Mouse (Mus musculus) intestine, embryonic 16.5 days (tissue): ENCODE measurements around the gene Trio. TPM values are rescaled to one million over a fixed set of nuclear protein-coding genes. Genes with fewer than 3 reads are reported as not detected.

Experiments used
- ATAC-seq: fragments of 200-750 bp; cut with Nextera tagmentation; 2 replicates; pipeline ENCODE4 v1.8.0; 2017; ENCODE audit warnings: moderate TSS enrichment, moderate library complexity
- H3K27ac ChIP-seq: fragments of 300-500 bp; sonication (generic); 2 replicates; pipeline ENCODE4 v1.5.1; 2014; ENCODE audit warnings: mild to moderate bottlenecking, low read length
- H3K27me3 ChIP-seq: fragments of 300-500 bp; sonication (generic); replicated peaks from 2 replicates; pipeline ENCODE4 v1.6.1; 2014; ENCODE audit warnings: low read length, control low read depth, mixed read lengths; ENCODE audit not compliant: control insufficient read depth, insufficient read depth
- H3K36me3 ChIP-seq: fragments of 300-500 bp; sonication (generic); 2 replicates; pipeline ENCODE4 v1.6.1; 2014; ENCODE audit warnings: low read length, control low read depth; ENCODE audit not compliant: control insufficient read depth, insufficient read depth
- H3K4me1 ChIP-seq: fragments of 300-500 bp; sonication (generic); 2 replicates; pipeline ENCODE4 v1.6.1; 2014; ENCODE audit warnings: low read length, control low read depth, mixed read lengths; ENCODE audit not compliant: control insufficient read depth, insufficient read depth
- H3K4me2 ChIP-seq: fragments of 300-500 bp; sonication (generic); 2 replicates; pipeline ENCODE4 v1.6.1; 2014; ENCODE audit warnings: low read depth, low read length, control low read depth
- H3K4me3 ChIP-seq: fragments of 300-500 bp; sonication (generic); 2 replicates; pipeline ENCODE4 v1.5.1; 2014; ENCODE audit warnings: mild to moderate bottlenecking, low read length
- H3K9ac ChIP-seq: fragments of 300-500 bp; sonication (generic); 2 replicates; pipeline ENCODE4 v1.6.1; 2014; ENCODE audit warnings: low read depth, low read length
- H3K9me3 ChIP-seq: fragments of 300-500 bp; sonication (generic); 2 replicates; pipeline ENCODE4 v1.6.1; 2016; ENCODE audit warnings: low read length, control low read depth; ENCODE audit not compliant: control insufficient read depth
- WGBS: fragments of 180-500 bp; shearing (Covaris S2); extraction: QIAGEN DNeasy Blood & Tissue Kit; methylation state at CpG from one replicate; pipeline ENCODE4 v1.1.7; 2014; 5-methylcytosine and 5-hydroxymethylcytosine counted together
- polyA plus RNA-seq: library from polyadenylated mRNA; unstranded; fragments of >200 nt; fragmentation: Nextera tagmentation; extraction: Ambion mirVana; gene quantifications from 2 replicates; pipeline ENCODE4 v1.2.1, GENCODE M21; 2015

Gene Trio
- polyA plus RNA-seq, 1 experiment from 2014 or later, result 13.4 TPM

DNA sequence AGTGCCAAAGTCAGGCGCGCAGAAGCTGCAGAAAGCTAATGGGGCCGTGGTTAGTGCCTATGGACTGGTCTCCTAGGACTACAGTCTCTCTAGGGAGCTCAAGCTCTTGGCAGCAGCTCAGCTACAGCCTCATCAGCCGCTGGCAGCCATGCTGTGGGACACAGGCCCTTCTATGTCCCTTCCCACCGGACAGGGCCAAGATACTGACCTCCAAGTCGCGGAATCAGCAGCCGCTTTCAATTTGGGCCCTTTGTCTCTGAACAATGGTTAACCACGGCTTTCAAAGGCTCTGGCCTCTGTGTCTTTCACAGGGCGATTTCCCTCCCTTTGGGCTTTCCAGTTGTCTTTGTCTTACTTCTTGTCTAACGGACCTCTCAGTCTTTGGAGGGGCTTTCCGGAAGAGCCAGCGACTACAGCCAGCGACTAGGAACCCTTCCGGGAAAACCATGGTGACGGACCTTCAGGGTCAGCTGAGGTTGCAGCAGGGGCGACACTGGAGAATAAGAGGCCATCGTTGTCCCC is 25.5 kb upstream of the Trio start:
- Histone ChIP-seq H3K9ac (no peak overlapping the region), H3K4me3 (no peak overlapping the region), H3K9me3 (no peaks in the 10 kb centered on the region), H3K36me3 (no peaks in the 10 kb centered on the region), H3K4me1 (no peaks in the 10 kb centered on the region), H3K4me2 (no peak overlapping the region), H3K27ac (no peak overlapping the region), H3K27me3 (no peaks in the 10 kb centered on the region)
- no peak for ATAC-seq
- WGBS, result 56% methylated on average over 18 of the region's 18 CpGs

DNA sequence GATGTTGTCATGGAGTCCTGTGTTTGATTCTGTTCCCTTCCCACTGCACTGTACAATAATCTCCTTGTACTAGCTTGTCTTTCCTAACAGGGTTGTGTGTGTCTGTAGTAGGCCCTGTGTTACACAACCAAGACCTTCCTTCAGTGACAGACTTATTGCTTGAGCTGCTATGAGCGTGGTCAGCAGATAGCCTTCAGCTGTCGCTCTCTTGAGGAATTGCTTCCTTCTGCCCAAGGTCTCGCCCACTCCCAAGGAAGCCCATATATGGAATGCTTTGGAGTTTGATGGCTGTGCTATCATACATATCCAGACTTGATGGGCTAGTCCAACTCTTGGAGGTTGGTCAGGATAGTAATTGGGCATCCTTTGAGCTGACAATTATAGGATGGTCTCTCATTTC is 22.1 kb upstream of the Trio start:
- H3K9ac ChIP-seq, result no peak overlapping the region
- WGBS, result 54% methylated on average over 3 of the region's 3 CpGs
- H3K4me2 ChIP-seq, result no peak overlapping the region
- H3K27ac ChIP-seq, result no peak overlapping the region
- ATAC-seq, result no peak
- H3K27me3 ChIP-seq, result no peaks in the 10 kb centered on the region
- H3K9me3 ChIP-seq, result no peaks in the 10 kb centered on the region
- no peaks in the 10 kb centered on the region for H3K36me3 ChIP-seq
- H3K4me3 ChIP-seq, result no peak overlapping the region
- no peaks in the 10 kb centered on the region for H3K4me1 ChIP-seq

DNA sequence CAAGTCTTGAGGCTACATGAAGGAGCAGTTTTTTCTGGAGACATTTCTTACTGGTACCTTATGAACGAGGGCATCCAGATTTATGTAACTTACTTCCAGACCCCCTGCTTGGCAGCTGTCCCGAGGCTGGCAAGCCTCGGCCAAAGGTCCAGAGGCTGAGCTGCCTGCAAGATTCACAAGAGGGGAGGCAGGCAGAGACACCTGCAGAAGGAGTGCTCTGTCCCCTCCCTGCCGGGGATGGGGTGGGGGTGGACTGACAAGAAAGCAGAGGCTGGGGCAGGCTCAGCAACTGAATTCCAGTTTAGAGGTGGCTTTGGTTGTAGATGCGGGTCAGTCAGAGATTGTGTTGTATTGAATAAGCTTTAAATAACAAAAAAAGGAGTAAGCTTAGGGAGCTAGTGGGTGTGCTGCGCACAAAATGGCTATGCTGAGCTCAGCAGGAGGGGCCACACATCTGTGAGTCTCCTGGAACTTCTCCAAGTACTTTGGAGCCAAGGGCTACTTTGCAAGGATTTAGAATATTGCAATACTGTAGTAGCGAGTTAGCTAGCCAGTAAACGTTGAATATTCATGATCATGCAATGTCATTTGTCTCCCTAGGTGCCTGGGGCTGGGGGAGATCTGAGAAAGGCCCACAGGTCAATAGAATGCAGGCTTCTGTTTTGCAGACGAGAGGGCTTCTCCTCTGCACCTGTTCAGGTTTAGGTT is 15.7 kb upstream of the Trio start:
- Histone ChIP-seq H3K9me3 (no peaks in the 10 kb centered on the region), H3K27ac (no peak overlapping the region), H3K36me3 (no peaks in the 10 kb centered on the region), H3K4me2 (no peak overlapping the region), H3K4me1 (no peaks in the 10 kb centered on the region), H3K27me3 (no peaks in the 10 kb centered on the region), H3K9ac (no peak overlapping the region), H3K4me3 (no peak overlapping the region)
- no peak for ATAC-seq
- WGBS, result 28% methylated on average over 9 of the region's 9 CpGs

DNA sequence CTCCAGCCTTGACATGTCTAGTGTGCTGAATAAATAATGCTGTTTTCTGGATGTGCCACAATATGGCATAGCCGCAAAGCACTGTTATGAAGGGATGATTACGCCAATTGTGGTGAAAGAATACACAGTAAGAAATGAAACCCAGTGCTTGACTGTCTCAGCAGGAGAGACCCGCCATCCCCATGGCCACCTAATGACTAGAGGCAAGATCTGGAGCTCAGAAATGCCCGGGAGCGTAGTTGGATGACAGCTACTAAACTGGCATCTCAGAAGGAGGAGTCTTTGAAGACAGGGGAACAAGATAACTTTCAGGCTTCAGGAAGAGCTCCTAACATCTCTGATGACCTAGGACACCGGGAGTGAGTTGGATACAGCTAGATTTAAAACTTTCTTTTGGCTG is 12.0 kb upstream of the Trio start:
- H3K27ac ChIP-seq, result no peak overlapping the region
- WGBS, result 87% methylated on average over 6 of the region's 6 CpGs

DNA sequence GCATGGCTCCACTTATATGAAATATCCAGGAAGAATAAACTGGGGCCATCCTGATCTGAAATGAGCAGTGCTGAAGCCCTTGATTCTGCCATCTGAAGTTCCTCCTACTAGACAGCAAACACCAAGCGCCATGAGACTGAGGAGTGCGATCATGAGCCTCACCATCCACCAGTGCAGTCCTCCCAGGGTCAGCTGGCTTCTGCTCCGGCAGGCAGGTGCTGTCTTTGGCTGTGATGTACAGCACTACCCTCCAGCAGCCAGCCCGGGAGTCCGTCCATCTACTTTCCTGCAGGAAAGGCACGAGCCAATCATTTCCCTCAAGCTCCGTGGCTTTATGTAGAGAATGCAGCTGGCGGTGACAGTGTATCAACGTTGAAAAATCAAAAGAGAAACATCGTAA is 10.0 kb upstream of the Trio start:
- Histone ChIP-seq H3K9me3 (no peaks in the 10 kb centered on the region), H3K9ac (no peak overlapping the region), H3K4me1 (no peaks in the 10 kb centered on the region), H3K4me2 (no peak overlapping the region), H3K27ac (no peak overlapping the region), H3K36me3 (no peaks in the 10 kb centered on the region), H3K4me3 (no peak overlapping the region), H3K27me3 (no peaks in the 10 kb centered on the region)
- 69% methylated on average over 10 of the region's 10 CpGs for WGBS
- no peak for ATAC-seq

More for the DNA sequence above, 12.0 kb upstream of the Trio start:
- no peak overlapping the region for H3K4me2 ChIP-seq
- no peaks in the 10 kb centered on the region for H3K36me3 ChIP-seq
- no peaks in the 10 kb centered on the region for H3K27me3 ChIP-seq
- H3K9me3 ChIP-seq, result no peaks in the 10 kb centered on the region
- no peak overlapping the region for H3K9ac ChIP-seq
- ATAC-seq, result no peak
- no peaks in the 10 kb centered on the region for H3K4me1 ChIP-seq
- no peak overlapping the region for H3K4me3 ChIP-seq

DNA sequence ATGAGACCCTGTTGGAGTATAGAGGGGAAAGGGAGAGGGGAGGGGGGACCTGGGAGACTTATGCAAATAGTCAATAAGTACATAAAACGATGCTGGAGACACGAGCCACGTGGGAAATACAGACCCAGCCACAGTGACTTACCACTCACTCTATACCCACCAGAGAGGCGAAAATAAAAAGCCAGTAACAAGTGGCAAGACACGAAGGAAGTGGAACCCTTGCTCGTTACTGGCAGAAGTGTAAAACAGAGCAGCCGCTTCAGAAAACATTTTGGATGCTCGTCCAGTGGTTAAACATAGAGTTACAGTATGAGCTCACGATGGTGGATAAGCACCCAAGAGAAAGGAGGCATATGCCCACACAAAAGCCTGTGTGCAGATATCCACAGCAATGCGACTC is 9.0 kb upstream of the Trio start:
- no peak overlapping the region for H3K9ac ChIP-seq
- ATAC-seq, result no peak
- no peak overlapping the region for H3K27ac ChIP-seq
- no peaks in the 10 kb centered on the region for H3K9me3 ChIP-seq
- no peak overlapping the region for H3K4me3 ChIP-seq
- H3K4me2 ChIP-seq, result no peak overlapping the region
- H3K4me1 ChIP-seq, result no peaks in the 10 kb centered on the region
- no peaks in the 10 kb centered on the region for H3K36me3 ChIP-seq
- WGBS, result 78% methylated on average over 10 of the region's 10 CpGs
- no peaks in the 10 kb centered on the region for H3K27me3 ChIP-seq

DNA sequence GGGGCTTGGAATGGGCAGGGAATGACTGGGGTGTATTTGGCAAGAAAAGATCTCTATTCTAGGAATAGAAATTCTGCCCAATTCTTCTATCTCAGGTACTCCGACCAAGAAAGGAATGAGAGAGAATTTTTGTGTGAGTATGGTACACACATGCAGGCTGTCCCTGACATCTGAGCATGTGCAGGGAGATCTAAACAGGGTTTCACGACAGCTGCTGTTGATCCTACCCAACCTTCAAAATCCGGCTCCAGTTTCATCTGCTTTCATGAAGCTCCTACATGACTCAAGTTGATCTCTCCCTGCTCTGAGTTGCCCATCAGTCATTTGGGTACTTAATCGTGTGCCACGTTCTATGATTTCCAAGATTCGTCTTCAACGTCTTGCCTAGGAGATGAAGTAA is 3.7 kb upstream of the Trio start:
- Histone ChIP-seq H3K9me3 (no peaks in the 10 kb centered on the region), H3K4me3 (no peak overlapping the region), H3K4me2 (no peak overlapping the region), H3K4me1 (no peaks in the 10 kb centered on the region), H3K9ac (no peak overlapping the region), H3K27me3 (no peaks in the 10 kb centered on the region), H3K27ac (no peak overlapping the region), H3K36me3 (no peaks in the 10 kb centered on the region)
- WGBS, result 87% methylated on average over 7 of the region's 7 CpGs
- ATAC-seq, result no peak

DNA sequence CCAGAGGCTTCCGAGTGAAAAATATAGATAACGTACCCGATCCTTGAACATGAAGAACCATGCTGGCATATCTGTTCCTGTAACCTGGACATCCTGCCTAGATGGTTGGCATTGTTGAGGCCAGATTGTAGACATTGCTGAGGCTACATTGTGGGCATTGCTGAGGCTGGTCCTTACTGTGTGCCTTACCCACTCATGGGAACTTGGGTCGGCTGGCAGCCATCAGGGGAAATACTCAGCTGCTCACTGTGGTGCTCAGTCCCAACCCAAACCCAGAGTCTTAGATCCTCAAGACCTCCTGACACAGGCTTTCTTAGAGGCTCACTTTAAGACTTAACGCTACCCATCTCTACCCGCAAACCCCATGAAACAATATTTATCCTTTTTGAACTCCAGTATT is 2.9 kb upstream of the Trio start:
- Histone ChIP-seq H3K27ac (no peak overlapping the region), H3K4me3 (no peak overlapping the region), H3K4me2 (no peak overlapping the region), H3K36me3 (no peaks in the 10 kb centered on the region), H3K9ac (no peak overlapping the region), H3K4me1 (peaks cover 4% of the 10 kb centered on the region), H3K9me3 (no peaks in the 10 kb centered on the region), H3K27me3 (no peaks in the 10 kb centered on the region)
- no peak for ATAC-seq
- 94% methylated on average over 6 of the region's 6 CpGs for WGBS

DNA sequence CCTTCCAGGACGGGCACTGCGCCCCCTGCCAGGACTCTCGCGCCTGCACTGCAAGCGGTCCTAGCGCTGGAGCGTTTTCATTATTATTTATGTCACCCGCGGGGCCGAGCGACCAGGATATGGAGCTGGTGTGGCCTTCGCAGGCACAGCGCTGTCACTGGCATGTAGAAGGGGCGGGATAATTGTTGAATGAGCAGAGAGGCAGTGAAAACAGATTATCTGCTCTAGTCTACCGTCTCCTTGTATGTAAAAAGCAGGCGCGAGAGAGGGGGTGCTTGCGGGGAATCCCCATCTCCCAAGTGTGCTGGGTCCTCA is 476 bp upstream of the Trio start:
- H3K9me3 ChIP-seq, result no peaks in the 10 kb centered on the region
- H3K4me2 ChIP-seq, result peak overlapping the region; percentile 84
- peak overlapping the region; percentile 57 for H3K27ac ChIP-seq
- H3K4me1 ChIP-seq, result peaks cover 24% of the 10 kb centered on the region
- no peak for ATAC-seq
- H3K27me3 ChIP-seq, result no peaks in the 10 kb centered on the region
- peak overlapping the region; percentile 96 for H3K4me3 ChIP-seq
- WGBS, result under 1% methylated on average over 18 of the region's 18 CpGs
- H3K9ac ChIP-seq, result peak overlapping the region; percentile 63
- no peaks in the 10 kb centered on the region for H3K36me3 ChIP-seq

DNA sequence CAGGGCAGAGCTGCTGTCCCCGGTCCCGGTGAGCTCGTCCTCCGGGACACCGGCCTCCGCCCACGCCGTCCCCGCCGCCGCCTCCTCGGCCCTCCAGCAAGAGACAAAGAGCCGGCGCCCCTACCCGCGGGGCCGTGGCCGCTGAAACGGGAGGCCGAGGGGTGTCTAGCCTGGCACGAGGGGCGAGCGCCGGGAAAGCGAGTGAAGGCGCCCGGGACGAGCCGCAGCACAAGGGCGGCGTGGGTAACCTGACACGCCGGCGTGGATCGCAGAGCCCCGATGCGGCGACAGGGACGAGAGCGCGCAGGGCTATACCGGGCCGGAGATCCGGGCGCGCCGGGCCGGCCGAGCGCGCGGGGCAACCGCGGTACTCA is 696 bp downstream of the Trio start:
- ATAC-seq, result peak; percentile 16
- Histone ChIP-seq H3K9me3 (no peaks in the 10 kb centered on the region), H3K36me3 (no peaks in the 10 kb centered on the region), H3K4me1 (peaks cover 33% of the 10 kb centered on the region), H3K4me3 (peak overlapping the region; percentile 96), H3K4me2 (peak overlapping the region; percentile 95), H3K9ac (peak overlapping the region; percentile 93), H3K27ac (peak overlapping the region; percentile 97), H3K27me3 (no peaks in the 10 kb centered on the region)
- under 1% methylated on average over 54 of the region's 54 CpGs for WGBS
